In genomic region chr17:12118926-12119641, GRCm38 (mm10) we compare ENCODE assay signal across 8 mouse cellular contexts. TPM values are rescaled to one million over a fixed set of nuclear protein-coding genes. Genes with fewer than 3 reads are reported as not detected.
DNase-seq lines count a peak whose midpoint lies in the region; ATAC-seq lines count a peak whose summit lies in the region.

No protein-coding gene starts in this region.

- H3K9me3 ChIP-seq in forebrain, embryonic 13.5 days (replicated peaks): no peaks in the 10 kb centered on the region
- peaks cover 3% of the 10 kb centered on the region; the same call in 1 of the 2 replicates for H3K9me3 ChIP-seq in liver, embryonic 16.5 days (replicated peaks; ENCODE audit: control insufficient read depth, low read length)
- no peaks in the 10 kb centered on the region for H3K9me3 ChIP-seq in neural tube, embryonic 12.5 days

- H3K27ac ChIP-seq in forebrain, embryonic 13.5 days: peak overlapping the region; percentile 94
- peak overlapping the region; percentile 93 for H3K27ac ChIP-seq in liver, embryonic 16.5 days (ENCODE audit: low read length)
- peak overlapping the region; percentile 81 for H3K27ac ChIP-seq in neural tube, embryonic 12.5 days

- peaks cover 25% of the 10 kb centered on the region for H3K4me1 ChIP-seq in forebrain, embryonic 13.5 days
- H3K4me1 ChIP-seq in liver, embryonic 16.5 days (ENCODE audit: control insufficient read depth, low read depth, low read length): peaks cover 29% of the 10 kb centered on the region
- peaks cover 20% of the 10 kb centered on the region for H3K4me1 ChIP-seq in neural tube, embryonic 12.5 days

- intact Hi-C loops in heart, postnatal 10 days (cut with DNase I): loop anchor here (5.0 kb wide), 1 partner anchor 82 kb away; no protein-coding TSS in a partner anchor

- peak; percentile 81 for ATAC-seq in cerebellum, adult (ENCODE audit: insufficient number of reproducible peaks, low FRiP score, low TSS enrichment)
- peak; percentile 94 for ATAC-seq in forebrain, embryonic 13.5 days
- peak; percentile 86 for ATAC-seq in liver, embryonic 16.5 days (ENCODE audit: low read depth)
- peak; percentile 92 for ATAC-seq in neural tube, embryonic 12.5 days (ENCODE audit: low FRiP score, low read depth)

- peak overlapping the region; percentile 85 for H3K4me2 ChIP-seq in forebrain, embryonic 13.5 days
- peak overlapping the region; percentile 98 for H3K4me2 ChIP-seq in liver, embryonic 16.5 days (ENCODE audit: low read depth, low read length)
- peak overlapping the region; percentile 77 for H3K4me2 ChIP-seq in neural tube, embryonic 12.5 days (replicated peaks)

- under 1% methylated on average over 29 of the region's 30 CpGs for WGBS in forebrain, embryonic 13.5 days
- 0% methylated on average over 30 of the region's 30 CpGs for WGBS in liver, embryonic 16.5 days (ENCODE audit: insufficient replicate concordance)
- WGBS in neural tube, embryonic 12.5 days: under 1% methylated on average over 30 of the region's 30 CpGs

- peak overlapping the region; percentile 68 for H3K4me3 ChIP-seq in forebrain, embryonic 13.5 days
- peak overlapping the region; percentile 81 for H3K4me3 ChIP-seq in liver, embryonic 16.5 days (ENCODE audit: low read depth, low read length)
- H3K4me3 ChIP-seq in neural tube, embryonic 12.5 days: peak overlapping the region; percentile 58

- peaks cover 5% of the 10 kb centered on the region; the same call in 1 of the 2 replicates for H3K36me3 ChIP-seq in forebrain, embryonic 13.5 days (ENCODE audit: poor library complexity, severe bottlenecking)
- H3K36me3 ChIP-seq in liver, embryonic 16.5 days (ENCODE audit: control insufficient read depth, insufficient read depth): peaks cover 2% of the 10 kb centered on the region
- no peaks in the 10 kb centered on the region for H3K36me3 ChIP-seq in neural tube, embryonic 12.5 days

- peak overlapping the region; percentile 74 for H3K9ac ChIP-seq in forebrain, embryonic 13.5 days
- peak overlapping the region; percentile 93 for H3K9ac ChIP-seq in liver, embryonic 16.5 days (ENCODE audit: low read depth, low read length)
- H3K9ac ChIP-seq in neural tube, embryonic 12.5 days: peak overlapping the region; percentile 54

- DNase-seq in ES-CJ7 (ENCODE audit: low read depth, low spot score): peak; percentile 83
- peak; percentile 84 to 88 for DNase-seq in heart, postnatal 10 days
- DNase-seq in kidney, postnatal 4 days: peak; percentile 77 to 85
- DNase-seq in telencephalon, adult 2 months (ENCODE audit: low read depth, low spot score): peak; percentile 95

- no peaks in the 10 kb centered on the region for H3K27me3 ChIP-seq in forebrain, embryonic 13.5 days
- no peaks in the 10 kb centered on the region for H3K27me3 ChIP-seq in liver, embryonic 16.5 days (ENCODE audit: control insufficient read depth, insufficient read depth, low read depth, low read length)
- no peaks in the 10 kb centered on the region for H3K27me3 ChIP-seq in neural tube, embryonic 12.5 days (replicated peaks)

RNA-seq across cellular contexts. Expression of gene Agpat4, which starts 0.6 kb away (rescaled TPM):
- polyA plus RNA-seq in forebrain, embryonic 13.5 days (2015; fragmentation: Nextera tagmentation; extraction: Ambion mirVana): 46.5 and 47.3 TPM in 2 replicates
- 10 to 100 TPM in 1 of 2 experiments, 1 to 10 TPM in 1; 8.4 to 10.2 TPM for total RNA-seq in heart, postnatal 10 days (2021)
- 27.2 and 27.8 TPM in 2 replicates for polyA plus RNA-seq in liver, embryonic 16.5 days (2015; fragmentation: Nextera tagmentation; extraction: Ambion mirVana)
- 41.5 and 44.9 TPM in 2 replicates for polyA plus RNA-seq in neural tube, embryonic 12.5 days (2016; fragmentation: Nextera tagmentation; extraction: Ambion mirVana)

Comparison
In these comparisons a context has a peak if more than half of its experiments do, and no peak if none do; other contexts are left out.
1. Peak in every context shown above with its lines: DNase-seq, ATAC-seq, H3K4me3 ChIP-seq and H3K27ac ChIP-seq.